Mouse (Mus musculus) cerebellum, adult 11-12 months (tissue): ENCODE results near the gene Gch1.
A peak's percentile ranks its signal among the peaks of the same experiment; 100 is the strongest.

Source experiments
- DNase-seq: peaks from one replicate; pipeline ENCODE4 v3.0.0; 2022

The Gch1 gene

GRCm38 (mm10) chr14:47188848-47189634 is at the start of gene Gch1:
Gch1 (minus strand) TSS chr14:47189413.
- DNase-seq: peak; percentile 25

GRCm38 (mm10) chr14:47237286-47237685 is 48.1 kb upstream of the Gch1 start:
- no peak for DNase-seq

DNA sequence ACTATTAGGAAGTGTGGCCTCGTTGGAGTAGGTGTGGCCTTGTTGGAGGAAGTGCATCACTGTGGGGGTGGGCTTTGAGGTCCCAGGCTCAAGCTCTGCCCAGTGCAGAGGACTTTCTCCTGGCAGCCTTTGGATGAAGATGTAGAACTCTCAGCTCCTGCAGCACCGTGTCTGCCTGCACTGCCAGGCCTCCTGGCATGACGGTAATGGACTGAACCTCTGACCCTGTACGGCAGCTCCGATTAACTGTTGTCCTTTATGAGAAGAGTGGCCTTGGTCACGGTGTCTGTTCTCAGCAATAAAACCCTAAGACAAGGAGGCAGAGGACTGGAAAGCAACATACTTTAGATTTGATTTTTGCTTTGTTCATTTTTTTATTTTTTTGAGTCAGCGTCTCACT is 47.3 kb upstream of the Gch1 start:
- no peak for DNase-seq

DNA sequence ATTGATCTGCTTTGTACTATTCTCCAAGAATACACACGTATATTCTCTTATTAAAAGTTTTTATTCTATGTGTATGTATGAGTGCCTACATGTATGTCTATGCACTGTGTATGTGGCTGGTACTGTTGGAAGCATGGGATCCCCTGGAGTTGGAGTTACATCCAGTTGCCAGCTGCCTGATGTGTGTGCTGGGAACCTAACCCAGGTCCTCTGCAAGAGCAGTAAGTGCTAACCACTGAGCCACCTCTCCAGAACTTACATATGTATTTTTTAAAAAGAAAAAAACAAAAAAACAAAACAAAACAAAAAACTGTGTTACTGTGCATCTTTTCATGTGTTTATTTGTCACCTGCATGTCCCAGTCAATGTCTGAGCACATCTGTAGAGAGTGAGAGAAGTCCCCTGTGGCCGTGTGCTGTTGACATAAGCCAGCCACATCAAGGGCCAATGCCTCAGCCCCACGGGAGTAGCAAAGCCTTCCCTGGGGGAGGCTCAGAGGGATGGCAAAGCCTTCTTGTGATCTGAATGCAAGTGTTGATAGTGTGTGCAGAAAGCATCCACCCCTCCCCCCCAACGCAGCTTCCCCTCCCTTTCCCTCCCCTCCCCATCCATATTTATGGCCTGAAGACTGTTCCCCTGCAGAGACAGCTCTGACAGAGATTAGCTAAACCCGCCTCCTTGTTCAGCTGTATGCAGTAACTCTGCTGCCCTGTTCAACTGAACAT is 45.5 kb upstream of the Gch1 start:
- no peak for DNase-seq

DNA sequence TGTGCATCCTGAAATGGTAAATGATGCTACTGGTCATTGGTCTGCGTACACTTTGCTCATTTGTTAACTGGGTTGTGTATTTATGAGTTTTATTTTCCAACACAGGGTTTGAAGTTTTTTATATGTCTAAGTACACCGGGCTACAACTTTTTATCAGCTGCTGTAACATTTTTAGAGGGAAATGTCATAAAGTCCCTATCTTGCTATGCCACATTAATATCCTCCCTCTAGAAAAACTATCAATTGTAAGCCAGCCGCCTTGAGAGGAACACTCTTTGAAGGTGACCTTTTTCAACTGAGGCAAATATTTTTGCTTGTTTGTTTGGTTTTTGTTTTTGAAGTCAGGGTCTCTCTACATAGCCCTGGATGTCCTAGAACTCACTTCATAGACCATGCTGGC is 44.8 kb upstream of the Gch1 start:
- DNase-seq: no peak

DNA sequence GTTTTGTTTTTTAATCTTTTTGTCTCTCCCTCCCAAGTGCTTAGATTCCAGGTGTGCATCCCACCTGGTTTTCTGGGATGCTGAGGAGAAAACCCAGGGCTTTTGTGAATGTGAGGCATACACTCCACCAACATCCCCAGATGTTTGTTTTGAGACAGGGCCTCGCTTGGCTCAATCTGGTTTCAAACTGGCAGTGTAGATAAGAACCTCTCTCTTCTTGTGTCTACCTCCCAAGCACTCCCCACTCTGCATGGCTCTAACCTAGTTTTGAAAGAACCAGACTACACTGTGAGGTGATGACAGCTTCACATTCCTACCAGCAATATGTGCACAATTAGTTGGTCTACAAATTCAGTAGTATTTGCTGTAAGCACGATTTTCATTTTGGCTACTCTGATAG is 44.4 kb upstream of the Gch1 start:
- DNase-seq: no peak

DNA sequence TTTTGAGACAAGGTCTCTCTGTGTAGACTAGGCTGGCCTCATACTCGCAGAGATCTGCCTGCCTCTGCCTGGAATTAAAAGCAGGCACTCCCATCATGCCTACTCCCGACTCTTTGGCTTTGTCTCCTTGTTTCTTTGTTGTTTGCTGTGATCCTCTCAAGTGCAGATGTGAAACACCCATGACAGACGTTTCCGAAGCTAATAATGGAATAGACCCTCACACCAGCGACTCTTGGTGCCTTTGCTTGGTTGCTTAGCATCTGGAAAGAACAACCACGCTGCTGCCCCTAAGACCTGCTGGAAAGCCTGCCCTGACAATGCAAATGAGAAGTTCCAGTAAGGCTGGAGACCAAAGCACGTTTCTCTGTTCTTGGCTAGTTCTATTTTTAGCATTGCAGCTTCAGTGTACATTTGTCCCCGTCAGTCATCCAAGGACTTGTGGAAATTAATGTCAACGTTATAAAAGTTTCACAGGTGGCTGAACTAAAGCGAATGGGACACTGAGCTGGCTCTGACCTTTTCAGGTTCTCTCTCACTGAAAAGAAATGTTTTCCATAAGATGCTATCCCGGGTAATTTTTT is 40.7 kb upstream of the Gch1 start:
- DNase-seq: no peak

- DNase-seq: no peak
These were observed 36.7 kb upstream of the Gch1 start for GRCm38 (mm10) chr14:47225931-47226330.

DNA sequence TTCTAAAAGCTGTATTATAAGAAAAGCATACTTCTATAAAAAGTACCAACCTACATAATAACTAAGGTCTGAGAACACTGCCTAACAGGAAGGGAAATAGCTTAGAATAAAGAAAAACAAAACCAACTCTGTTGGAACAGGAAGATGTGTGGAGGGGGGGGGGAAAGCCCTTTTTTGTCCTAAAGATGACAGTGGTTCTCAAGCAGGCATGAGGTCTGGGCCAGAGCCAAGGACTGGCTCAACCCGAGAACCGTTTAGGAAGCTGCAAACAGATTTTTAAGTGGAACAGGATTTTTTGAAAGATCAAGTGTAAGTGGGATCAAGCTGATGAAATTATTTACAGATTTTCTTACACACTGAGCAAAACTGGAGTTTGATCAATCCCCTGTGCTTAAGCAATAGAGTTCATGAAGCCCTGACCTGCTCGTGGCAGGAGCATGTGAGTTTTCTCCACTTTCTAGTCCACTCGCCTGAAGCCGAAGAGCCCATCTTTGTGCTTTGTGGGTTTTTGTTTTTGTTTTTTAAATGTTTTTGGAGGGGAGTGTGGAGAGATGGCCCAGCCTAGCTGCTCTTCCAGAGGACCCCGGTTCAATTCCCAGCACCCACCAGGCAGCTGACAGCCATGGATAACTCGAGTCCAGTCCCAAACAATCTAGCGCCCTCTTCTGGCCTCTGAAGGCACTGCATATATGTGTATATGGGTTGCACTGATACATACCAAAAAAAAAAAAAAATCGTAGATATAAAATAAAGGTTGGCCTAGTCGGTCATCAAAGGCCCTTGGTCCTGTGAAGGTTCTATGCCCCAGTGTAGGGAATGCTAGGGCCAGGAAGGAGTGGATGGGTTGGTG is 35.5 kb upstream of the Gch1 start:
- DNase-seq: no peak

DNA sequence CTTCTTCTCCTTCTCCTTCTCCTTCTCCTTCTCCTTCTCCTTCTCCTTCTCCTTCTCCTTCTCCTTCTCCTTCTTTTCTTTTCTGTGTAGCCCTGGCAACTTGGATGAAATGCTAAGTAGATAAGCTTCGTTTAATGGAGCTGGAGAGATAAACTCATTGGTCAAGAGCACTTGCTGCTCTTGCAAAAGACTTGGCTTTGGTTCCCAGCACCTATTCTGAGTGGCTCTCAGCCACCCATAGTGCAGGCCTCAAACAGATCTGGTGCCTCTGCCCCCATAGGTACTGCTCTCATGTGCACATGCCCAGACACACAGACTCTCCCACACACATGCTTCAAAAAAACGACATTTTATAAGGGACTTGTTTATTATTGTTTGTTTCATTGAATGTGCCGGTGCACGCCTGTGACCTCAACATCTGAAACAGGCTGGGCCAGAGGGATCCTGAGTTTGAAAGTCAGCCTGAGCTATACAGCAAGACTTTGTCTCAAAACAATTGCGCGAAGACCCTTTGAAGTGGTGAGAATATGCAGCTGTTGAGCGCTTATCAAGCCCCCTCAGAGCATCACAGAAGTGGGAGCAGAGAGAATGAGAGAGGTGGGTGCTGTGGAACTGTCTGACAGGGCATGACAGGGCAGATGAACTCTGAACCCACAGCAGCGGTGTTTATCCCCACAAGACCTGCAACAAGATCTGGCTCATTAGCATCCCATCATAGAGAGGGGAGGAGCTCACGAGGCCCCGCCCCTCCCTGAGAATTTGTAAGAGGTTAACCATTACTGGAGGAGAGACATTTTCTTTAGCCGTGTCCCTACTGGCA is 33.6 kb upstream of the Gch1 start:
- no peak for DNase-seq

GRCm38 (mm10) chr14:47221567-47221966 is 32.4 kb upstream of the Gch1 start:
- DNase-seq: no peak

DNA sequence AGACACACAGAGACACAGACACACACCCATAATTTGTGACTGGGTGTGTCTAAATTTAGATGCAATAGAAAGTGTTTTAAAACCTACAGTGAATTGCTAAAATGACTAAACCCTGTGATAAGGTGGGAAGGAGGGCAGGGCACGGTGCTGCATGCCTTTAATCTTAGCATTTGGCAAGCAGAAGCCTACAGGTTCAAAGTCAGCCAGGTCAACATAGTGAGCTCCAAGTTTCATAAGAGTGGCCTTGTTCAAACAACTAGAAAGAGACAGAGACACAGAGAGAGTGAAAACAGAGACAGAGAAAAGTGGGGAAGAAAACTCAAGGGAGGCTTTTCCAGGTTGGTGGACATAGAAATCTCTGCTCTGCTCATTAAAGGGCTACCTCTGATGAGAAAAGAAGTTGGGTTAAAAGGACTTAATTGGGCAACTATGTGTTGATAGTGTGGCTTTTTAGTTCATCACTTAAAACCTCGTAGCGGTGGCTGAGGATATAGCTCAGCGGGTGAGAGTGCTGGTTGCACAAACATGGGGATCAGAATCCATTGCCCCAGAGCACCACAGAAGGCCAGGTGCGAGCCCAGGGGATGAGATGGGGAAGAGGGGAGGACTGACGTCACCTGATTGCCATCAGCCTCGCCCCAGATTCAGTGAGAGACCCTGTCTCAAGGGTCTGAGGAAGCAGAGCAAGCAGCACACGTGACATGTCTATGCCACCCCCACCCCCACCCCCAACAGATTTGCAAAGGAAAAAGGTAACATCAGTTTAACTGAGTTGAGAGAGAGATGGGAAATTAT is 31.2 kb upstream of the Gch1 start:
- no peak for DNase-seq

DNA sequence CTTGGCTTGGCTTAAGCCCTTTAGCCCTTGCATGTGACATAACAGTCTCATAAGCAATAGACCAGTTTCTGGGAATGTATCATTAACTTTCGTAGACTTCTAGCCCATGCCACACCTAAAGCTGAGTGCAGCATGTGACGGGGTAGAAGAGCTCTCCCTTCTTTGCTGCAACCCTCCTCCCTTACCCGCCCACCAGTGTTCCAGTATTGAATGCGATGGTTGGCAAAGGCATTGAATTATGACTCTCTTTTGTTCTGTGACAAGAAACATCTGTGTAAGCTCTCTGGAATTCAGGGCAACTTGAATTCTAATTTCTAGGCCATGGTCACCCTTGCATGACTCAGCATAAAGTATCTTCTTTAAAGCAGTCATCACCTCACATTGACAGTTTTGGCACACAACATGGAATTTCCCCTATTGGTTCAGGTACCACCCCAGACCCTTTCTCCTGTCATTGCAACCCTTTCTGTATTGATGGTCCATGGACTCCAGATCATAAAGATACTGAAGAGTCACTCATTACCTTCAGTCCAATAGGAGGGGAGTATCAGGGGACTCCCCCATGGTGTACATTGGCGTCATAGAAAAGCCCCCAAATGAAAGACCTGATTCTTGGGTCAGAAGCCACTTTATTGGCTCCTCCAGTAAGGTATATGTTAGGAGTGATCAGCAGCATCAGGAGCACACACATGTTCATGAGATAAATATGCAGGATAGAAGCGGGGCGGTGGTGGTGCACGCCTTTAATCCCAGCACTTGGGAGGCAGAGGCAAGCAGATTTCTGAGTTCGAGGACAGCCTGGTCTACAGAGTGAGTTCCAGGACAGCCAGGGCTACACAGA is 29.8 kb upstream of the Gch1 start:
- no peak for DNase-seq

GRCm38 (mm10) chr14:47216541-47216940 is 27.3 kb upstream of the Gch1 start:
- no peak for DNase-seq

GRCm38 (mm10) chr14:47214367-47214766 is 25.2 kb upstream of the Gch1 start:
- DNase-seq: no peak

GRCm38 (mm10) chr14:47213305-47213704 is 24.1 kb upstream of the Gch1 start:
- no peak for DNase-seq

GRCm38 (mm10) chr14:47209669-47210164 is 20.5 kb upstream of the Gch1 start:
- no peak for DNase-seq

GRCm38 (mm10) chr14:47208564-47209493 is 19.6 kb upstream of the Gch1 start:
- DNase-seq: no peak

DNA sequence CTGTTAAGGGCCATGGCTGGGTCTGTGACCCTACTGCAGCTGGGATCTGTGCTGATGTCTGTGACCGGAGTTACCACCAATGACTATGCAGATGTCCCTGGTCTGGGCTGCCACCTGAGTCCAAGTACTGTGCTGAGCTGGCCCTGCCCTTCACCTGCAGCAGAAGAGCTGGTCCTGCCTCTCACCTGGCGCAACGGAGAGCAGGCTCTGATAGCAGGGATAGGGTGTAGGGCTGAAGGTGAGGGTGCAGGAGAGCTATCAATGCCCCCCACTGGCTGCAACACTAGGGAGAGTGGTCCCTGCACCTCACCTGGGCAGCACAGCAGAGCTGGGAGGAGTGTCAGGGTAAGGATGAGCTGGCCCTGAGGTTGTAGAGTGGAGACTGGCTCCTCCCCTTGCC is 17.4 kb upstream of the Gch1 start:
- DNase-seq: no peak
